Mouse (Mus musculus) forebrain, embryonic 13.5 days (tissue): ENCODE measurements at regions not wholly inside any gene's neighbourhood (a gene's known extent, or its start where the extent isn't known, plus 50 kb on each side); places are given as distances from the start of the nearest gene placed in this dataset.
"Not testable (repeated sequence)": the region's sequence is repeated elsewhere in the genome, so short reads cannot be mapped to it uniquely, and the experiment has no call there.

ENCODE experiments used
- ATAC-seq: fragments of 200-750 bp; cut with Nextera tagmentation; 2 replicates; pipeline ENCODE4 v1.8.0; 2017
- H3K27ac ChIP-seq: fragments of 300-500 bp; sonication (generic); 2 replicates; pipeline ENCODE4 v1.5.1; 2015; ENCODE audit warnings: inconsistent platforms, mild to moderate bottlenecking, moderate library complexity
- H3K27me3 ChIP-seq: fragments of 300-500 bp; sonication (generic); 2 replicates; pipeline ENCODE4 v1.6.1; 2015; ENCODE audit warnings: mild to moderate bottlenecking, inconsistent platforms
- H3K36me3 ChIP-seq: fragments of 300-500 bp; sonication (generic); 2 replicates; pipeline ENCODE4 v1.6.1; 2015; ENCODE audit warnings: mild to moderate bottlenecking, inconsistent platforms; ENCODE audit not compliant: poor library complexity, severe bottlenecking
- H3K4me1 ChIP-seq: fragments of 300-500 bp; sonication (generic); 2 replicates; pipeline ENCODE4 v1.6.1; 2015; ENCODE audit warnings: inconsistent platforms
- H3K4me2 ChIP-seq: fragments of 300-500 bp; sonication (generic); 2 replicates; pipeline ENCODE4 v1.6.1; 2015; ENCODE audit warnings: inconsistent platforms, mild to moderate bottlenecking, moderate library complexity
- H3K4me3 ChIP-seq: fragments of 300-500 bp; sonication (generic); 2 replicates; pipeline ENCODE4 v1.5.1; 2015; ENCODE audit warnings: mild to moderate bottlenecking, inconsistent platforms
- H3K9ac ChIP-seq: fragments of 300-500 bp; sonication (generic); 2 replicates; pipeline ENCODE4 v1.6.1; 2015; ENCODE audit warnings: mild to moderate bottlenecking, inconsistent platforms
- H3K9me3 ChIP-seq: fragments of 300-500 bp; sonication (generic); replicated peaks from 2 replicates; pipeline ENCODE4 v1.6.1; 2016; ENCODE audit warnings: inconsistent platforms
- WGBS: fragments of 180-500 bp; shearing (Covaris S2); methylation state at CpG from one replicate; pipeline ENCODE4 v1.1.7; 2015; 5-methylcytosine and 5-hydroxymethylcytosine counted together

- no peak for ATAC-seq
- Histone ChIP-seq H3K4me1 (no peaks in the 10 kb centered on the region), H3K36me3 (no peaks in the 10 kb centered on the region), H3K27ac (no peak overlapping the region), H3K4me2 (no peak overlapping the region), H3K4me3 (no peak overlapping the region), H3K9ac (no peak overlapping the region), H3K27me3 (no peaks in the 10 kb centered on the region), H3K9me3 (no peaks in the 10 kb centered on the region)
- WGBS = 81% methylated on average over 1 of the region's 1 CpGs
Observed at GRCm38 (mm10) chr8:103664796-103665195, 436.6 kb upstream of the Cdh5 start.

GRCm38 (mm10) chr8:103686233-103686632, 415.2 kb upstream of the Cdh5 start:
- ATAC-seq = not testable (repeated sequence)

GRCm38 (mm10) chr8:103690438-103690837, 411.0 kb upstream of the Cdh5 start:
- H3K4me2 ChIP-seq = no peak overlapping the region
- no peaks in the 10 kb centered on the region for H3K27me3 ChIP-seq
- H3K9ac ChIP-seq = no peak overlapping the region
- no peak overlapping the region for H3K27ac ChIP-seq
- no peaks in the 10 kb centered on the region for H3K9me3 ChIP-seq
- H3K4me3 ChIP-seq = no peak overlapping the region
- no peaks in the 10 kb centered on the region for H3K36me3 ChIP-seq
- no peaks in the 10 kb centered on the region for H3K4me1 ChIP-seq
- ATAC-seq = no peak
- 93% methylated on average over 1 of the region's 1 CpGs for WGBS

More at GRCm38 (mm10) chr8:103686233-103686632, 415.2 kb upstream of the Cdh5 start:
- WGBS = 91% methylated on average over 5 of the region's 5 CpGs
- H3K36me3 ChIP-seq, H3K27me3 ChIP-seq, H3K4me1 ChIP-seq, H3K9ac ChIP-seq, H3K27ac ChIP-seq, H3K4me2 ChIP-seq, H3K9me3 ChIP-seq, H3K4me3 ChIP-seq: not testable (repeated sequence)

DNA sequence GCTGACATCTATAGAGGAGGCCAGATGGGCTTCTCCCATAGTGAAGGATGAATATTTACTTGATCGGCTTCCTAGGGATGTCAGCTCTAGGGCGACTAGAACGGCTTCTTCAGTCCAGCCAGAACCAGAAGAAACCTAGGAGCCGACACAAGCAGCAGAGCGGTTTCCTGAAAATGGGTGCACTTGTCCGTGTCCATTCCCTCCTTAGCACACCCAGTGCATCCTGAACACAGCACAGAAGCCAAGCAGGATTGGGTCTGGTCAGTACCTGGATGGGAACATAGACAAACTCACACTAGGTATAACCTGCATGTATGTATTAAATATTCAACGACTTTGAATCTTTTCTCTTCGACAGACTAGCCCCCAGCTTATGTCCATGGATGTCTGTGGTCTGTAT, 407.9 kb upstream of the Cdh5 start:
- Histone ChIP-seq H3K4me1 (no peaks in the 10 kb centered on the region), H3K27me3 (no peaks in the 10 kb centered on the region), H3K9ac (no peak overlapping the region), H3K36me3 (no peaks in the 10 kb centered on the region), H3K4me3 (no peak overlapping the region), H3K4me2 (no peak overlapping the region), H3K9me3 (no peaks in the 10 kb centered on the region), H3K27ac (no peak overlapping the region)
- ATAC-seq = no peak
- 95% methylated on average over 8 of the region's 8 CpGs for WGBS

DNA sequence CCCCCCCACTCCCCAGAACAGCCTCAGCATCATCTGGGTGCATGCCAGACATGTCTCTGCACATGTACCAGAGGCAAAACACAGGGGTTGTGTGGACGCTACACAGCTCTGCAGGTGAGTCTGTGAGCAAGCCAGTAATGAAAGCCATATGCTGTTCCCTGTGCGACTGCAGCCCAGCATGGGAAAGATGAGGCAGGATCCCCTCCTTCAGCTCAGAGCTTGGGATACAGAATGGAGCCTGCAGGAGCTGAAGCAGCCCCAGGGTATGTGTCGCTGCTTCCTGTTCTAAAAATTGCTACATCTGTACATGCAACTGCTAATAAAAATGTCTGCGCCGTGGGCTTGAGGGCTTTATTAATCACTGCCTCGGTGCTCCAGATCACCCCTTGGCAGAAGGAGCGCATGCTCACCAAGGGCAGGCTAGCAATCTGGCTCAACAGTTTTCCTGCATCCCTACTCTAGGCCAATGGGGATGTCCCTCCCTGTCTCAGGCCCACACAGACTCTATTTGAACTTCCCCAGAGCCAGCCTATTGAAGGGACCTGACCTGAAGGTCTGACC, 407.0 kb upstream of the Cdh5 start:
- Histone ChIP-seq H3K4me1 (no peaks in the 10 kb centered on the region), H3K36me3 (no peaks in the 10 kb centered on the region), H3K4me3 (no peak overlapping the region), H3K27me3 (no peaks in the 10 kb centered on the region), H3K9ac (no peak overlapping the region), H3K27ac (no peak overlapping the region), H3K9me3 (no peaks in the 10 kb centered on the region), H3K4me2 (no peak overlapping the region)
- 85% methylated on average over 7 of the region's 7 CpGs for WGBS
- ATAC-seq = no peak

- Histone ChIP-seq H3K9ac (no peak overlapping the region), H3K27ac (no peak overlapping the region), H3K27me3 (no peaks in the 10 kb centered on the region), H3K4me1 (no peaks in the 10 kb centered on the region), H3K4me3 (no peak overlapping the region), H3K4me2 (no peak overlapping the region), H3K36me3 (no peaks in the 10 kb centered on the region), H3K9me3 (no peaks in the 10 kb centered on the region)
- WGBS = 83% methylated on average over 1 of the region's 1 CpGs
- ATAC-seq = no peak
Observed at GRCm38 (mm10) chr8:103699016-103699520, 402.4 kb upstream of the Cdh5 start.

GRCm38 (mm10) chr8:103702236-103702635, 399.2 kb upstream of the Cdh5 start:
- ATAC-seq = no peak
- Histone ChIP-seq H3K4me2 (no peak overlapping the region), H3K27me3 (no peaks in the 10 kb centered on the region), H3K9ac (no peak overlapping the region), H3K9me3 (0 out of 2 replicates have a peak, but pooled peaks cover 4% of the 10 kb centered on the region), H3K4me3 (no peak overlapping the region), H3K4me1 (no peaks in the 10 kb centered on the region), H3K36me3 (no peaks in the 10 kb centered on the region), H3K27ac (no peak overlapping the region)
- WGBS = 64% methylated on average over 2 of the region's 2 CpGs

GRCm38 (mm10) chr8:103706084-103706483, 395.3 kb upstream of the Cdh5 start:
- 86% methylated on average over 2 of the region's 2 CpGs for WGBS
- Histone ChIP-seq H3K36me3 (no peaks in the 10 kb centered on the region), H3K4me1 (no peaks in the 10 kb centered on the region), H3K27ac (no peak overlapping the region), H3K4me2 (no peak overlapping the region), H3K27me3 (no peaks in the 10 kb centered on the region), H3K9me3 (0 out of 2 replicates have a peak, but pooled peaks cover 4% of the 10 kb centered on the region), H3K9ac (no peak overlapping the region), H3K4me3 (no peak overlapping the region)
- ATAC-seq = no peak

GRCm38 (mm10) chr8:103710871-103711270, 390.6 kb upstream of the Cdh5 start:
- not testable (repeated sequence) for H3K4me3 ChIP-seq, ATAC-seq, H3K27me3 ChIP-seq, H3K36me3 ChIP-seq, H3K9ac ChIP-seq, H3K9me3 ChIP-seq, H3K4me1 ChIP-seq, H3K27ac ChIP-seq, H3K4me2 ChIP-seq
- WGBS = 88% methylated on average over 7 of the region's 7 CpGs

DNA sequence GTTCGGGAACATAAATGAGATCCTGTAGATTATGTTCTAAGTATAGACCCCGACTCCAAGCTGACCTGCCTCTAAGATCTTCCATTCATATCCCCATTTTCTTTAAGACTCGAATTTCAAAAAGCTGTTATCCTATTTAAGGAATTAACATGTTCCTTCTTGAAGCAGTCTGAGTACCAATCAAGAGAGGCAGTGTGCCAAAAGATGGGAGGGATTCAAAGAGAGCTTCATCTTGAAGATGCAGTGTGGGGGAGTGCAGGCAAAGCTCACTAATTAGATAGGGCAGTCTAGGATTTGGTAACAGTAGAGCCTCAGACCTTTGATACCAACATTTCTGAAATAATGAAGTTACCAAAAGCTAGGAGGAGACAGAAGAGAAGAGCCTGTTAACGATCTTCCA, 383.7 kb upstream of the Cdh5 start:
- Histone ChIP-seq H3K27me3 (no peaks in the 10 kb centered on the region), H3K9ac (no peak overlapping the region), H3K4me2 (no peak overlapping the region), H3K36me3 (no peaks in the 10 kb centered on the region), H3K4me1 (no peaks in the 10 kb centered on the region), H3K4me3 (no peak overlapping the region), H3K27ac (no peak overlapping the region), H3K9me3 (no peaks in the 10 kb centered on the region)
- no peak for ATAC-seq
- WGBS = 51% methylated on average over 4 of the region's 4 CpGs

- no peaks in the 10 kb centered on the region for H3K9me3 ChIP-seq
- H3K27me3 ChIP-seq = no peaks in the 10 kb centered on the region
- H3K4me1 ChIP-seq = no peaks in the 10 kb centered on the region
- no peak overlapping the region for H3K4me3 ChIP-seq
- H3K9ac ChIP-seq = no peak overlapping the region
- 93% methylated on average over 3 of the region's 3 CpGs for WGBS
- ATAC-seq = no peak
- no peak overlapping the region for H3K27ac ChIP-seq
- H3K4me2 ChIP-seq = no peak overlapping the region
- no peaks in the 10 kb centered on the region for H3K36me3 ChIP-seq
Observed at GRCm38 (mm10) chr8:103733466-103733865, 368.0 kb upstream of the Cdh5 start.

- 0 out of 2 replicates have a peak, but pooled peaks have one; percentile 27 for ATAC-seq
- no peaks in the 10 kb centered on the region for H3K36me3 ChIP-seq
- no peaks in the 10 kb centered on the region for H3K27me3 ChIP-seq
- WGBS = 78% methylated on average over 8 of the region's 8 CpGs
- H3K9ac ChIP-seq = no peak overlapping the region
- H3K9me3 ChIP-seq = no peaks in the 10 kb centered on the region
- no peak overlapping the region for H3K4me3 ChIP-seq
- no peaks in the 10 kb centered on the region for H3K4me1 ChIP-seq
- H3K4me2 ChIP-seq = no peak overlapping the region
- no peak overlapping the region for H3K27ac ChIP-seq
Observed at GRCm38 (mm10) chr8:103738330-103738729, 363.1 kb upstream of the Cdh5 start.

DNA sequence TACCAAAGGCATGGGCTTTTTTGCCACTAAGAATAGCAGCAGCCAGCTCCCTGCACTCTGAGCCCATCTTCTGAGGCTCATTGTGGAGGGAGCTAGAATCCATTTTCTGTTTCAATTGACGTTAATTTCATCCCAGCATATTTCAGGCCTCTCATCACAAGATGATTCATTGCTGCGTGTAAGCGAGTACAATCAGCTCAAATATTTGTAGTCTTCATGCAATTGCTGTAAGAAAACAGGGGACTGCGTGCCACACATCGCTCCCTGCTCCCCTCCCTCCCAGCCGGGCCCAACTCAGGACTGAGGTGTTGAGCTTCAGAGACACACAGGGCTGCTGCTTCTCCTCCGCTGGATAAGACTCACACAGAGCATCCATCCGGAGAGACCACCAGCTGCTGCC, 360.0 kb upstream of the Cdh5 start:
- H3K9me3 ChIP-seq = no peaks in the 10 kb centered on the region
- no peaks in the 10 kb centered on the region for H3K36me3 ChIP-seq
- 78% methylated on average over 8 of the region's 8 CpGs for WGBS
- no peak overlapping the region for H3K4me3 ChIP-seq
- no peak overlapping the region for H3K27ac ChIP-seq
- no peaks in the 10 kb centered on the region for H3K27me3 ChIP-seq
- no peaks in the 10 kb centered on the region for H3K4me1 ChIP-seq
- H3K4me2 ChIP-seq = no peak overlapping the region
- no peak overlapping the region for H3K9ac ChIP-seq
- 0 out of 2 replicates have a peak, but pooled peaks have one; percentile 16 for ATAC-seq
